Mouse (Mus musculus) cortical plate, adult 2 months (tissue): ENCODE results near the gene Wdr91.

ENCODE experiments used
- CTCF ChIP-seq: fragments of 200-500 bp; IDR thresholded peaks from 2 replicates; pipeline ENCODE4 v1.5.1; 2011; ENCODE audit warnings: mild to moderate bottlenecking, control low read depth, low read length; ENCODE audit not compliant: insufficient read depth; ENCODE audit errors: extremely low read depth
- POLR2A ChIP-seq: fragments of 200-500 bp; IDR thresholded peaks from 2 replicates; pipeline ENCODE4 v1.6.1; 2011; ENCODE audit warnings: mild to moderate bottlenecking, low read length, control low read depth; ENCODE audit not compliant: insufficient read depth; ENCODE audit errors: extremely low read depth

DNA sequence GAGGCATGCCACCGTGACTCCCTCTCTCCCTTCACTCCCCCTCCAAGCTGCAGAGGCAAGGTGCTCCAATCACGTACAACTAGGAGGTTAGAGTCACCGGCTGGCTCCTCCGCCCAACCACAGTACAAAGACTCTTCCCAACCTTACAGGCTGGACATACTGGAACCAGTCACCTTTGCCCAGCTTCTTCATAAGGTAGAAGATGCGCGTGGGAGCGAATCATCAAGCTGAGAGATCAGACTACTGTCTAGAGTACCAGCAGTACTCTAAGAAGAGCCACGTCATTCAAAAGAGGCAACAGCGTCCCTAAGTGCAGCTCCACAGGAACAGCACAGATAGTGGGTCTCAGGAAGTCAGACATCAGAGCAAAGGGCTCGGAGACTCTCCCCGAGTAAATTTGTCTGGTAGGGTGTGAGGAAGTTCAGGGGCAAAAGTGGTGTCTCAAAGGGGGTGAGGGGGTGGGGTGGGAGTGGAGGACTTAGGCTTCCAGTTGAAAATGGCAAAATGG lies 49.1 kb downstream of the Wdr91 start:
- TF ChIP-seq POLR2A (no peak), CTCF (no peak)
